ENCODE assay signal across 25 mouse cellular contexts in the genomic region with DNA sequence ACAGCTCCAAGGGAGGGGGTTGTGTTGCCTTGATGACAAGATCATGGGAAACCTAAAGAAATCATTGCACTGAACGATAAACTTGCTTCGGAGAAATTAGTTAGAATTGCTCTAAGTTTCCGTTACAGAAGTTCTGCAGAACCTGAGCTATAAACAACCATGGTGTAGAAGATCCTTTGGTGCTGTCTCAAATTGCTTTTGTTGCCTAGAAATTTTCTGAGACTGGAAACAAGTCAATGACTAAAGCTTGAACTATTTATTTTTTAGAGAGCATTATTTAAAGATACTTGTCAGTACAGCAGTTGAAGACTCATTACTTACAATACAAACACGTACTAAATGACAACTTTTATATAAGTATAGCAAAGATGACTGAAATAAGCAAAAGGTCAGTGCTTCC.
"Had no signal": no experiment of that assay in that cellular context is flagged by ENCODE, and none has a peak within 500 bp of the region (broad histone marks: within the 10 kb centered on the region; RNA-seq: fewer than 3 reads in every experiment).

No protein-coding gene starts in this region.

- H3K27me3 ChIP-seq: heart, embryonic 13.5 days; heart, embryonic 15.5 days; hindbrain, embryonic 13.5 days; hindbrain, embryonic 15.5 days; kidney, embryonic 15.5 days; limb, embryonic 12.5 days had no signal

- DNase-seq: gastrocnemius, postnatal 14 days; gastrocnemius, postnatal 36 days; heart, adult 11 months; heart, adult 2 months; heart, postnatal 14 days; heart, postnatal 36 days; kidney, adult 11 months; kidney, adult 2 months; kidney, adult 9 months; kidney, postnatal 14 days; kidney, postnatal 36 days; liver had no signal

- H3K9ac ChIP-seq: heart, embryonic 13.5 days; heart, embryonic 15.5 days; hindbrain, embryonic 13.5 days; hindbrain, embryonic 15.5 days; kidney, embryonic 15.5 days; limb, embryonic 12.5 days had no signal

- H3K27ac ChIP-seq: heart, adult 2 months; heart, embryonic 13.5 days; heart, embryonic 15.5 days; hindbrain, embryonic 13.5 days; hindbrain, embryonic 15.5 days; hindbrain, postnatal 0 days; kidney, embryonic 15.5 days; kidney, postnatal 0 days; layer of hippocampus, adult 2 months; left cerebral cortex, adult 2 months; limb, embryonic 10.5 days; limb, embryonic 12.5 days had no signal

- H3K4me3 ChIP-seq: heart, adult 2 months; heart, embryonic 13.5 days; heart, embryonic 15.5 days; hindbrain, embryonic 13.5 days; hindbrain, embryonic 15.5 days; kidney, embryonic 15.5 days; layer of hippocampus, adult 2 months; left cerebral cortex, adult 2 months; limb, embryonic 10.5 days; limb, embryonic 12.5 days had no signal

- H3K4me2 ChIP-seq: heart, embryonic 11.5 days; heart, embryonic 13.5 days; heart, embryonic 15.5 days; hindbrain, embryonic 13.5 days; hindbrain, embryonic 15.5 days; kidney, embryonic 15.5 days; limb, embryonic 12.5 days had no signal

- H3K9me3 ChIP-seq: heart, embryonic 13.5 days; heart, embryonic 15.5 days; hindbrain, embryonic 13.5 days; hindbrain, embryonic 15.5 days; kidney, embryonic 15.5 days; limb, embryonic 10.5 days; limb, embryonic 12.5 days had no signal

- ATAC-seq: hindbrain, postnatal 0 days; intestine, embryonic 16.5 days had no signal
